Mouse (Mus musculus): ENCODE data around the gene Erf.

The Erf gene

DNA sequence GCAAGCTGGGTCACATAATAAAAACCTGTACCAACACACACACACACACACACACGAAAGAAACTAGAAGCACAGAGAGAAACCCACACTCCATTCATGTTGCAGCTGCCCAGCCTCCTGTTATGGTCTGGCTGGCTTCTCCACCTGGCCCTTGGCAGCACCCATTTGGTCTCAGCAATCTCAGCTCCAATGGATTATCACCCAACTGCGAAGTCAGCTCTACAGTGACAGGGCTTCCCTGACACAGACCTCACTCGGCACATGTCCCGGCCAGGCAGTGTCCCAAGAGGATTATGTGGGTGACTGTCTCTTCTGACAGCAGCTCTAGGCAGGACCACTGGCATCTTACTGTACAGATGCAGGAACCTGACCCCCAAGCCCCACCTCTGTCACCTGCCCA, 40.1 kb downstream of the Erf start:
- peak; percentile 86 for DNase-seq (ENCODE audit: low read depth, low spot score)

DNA sequence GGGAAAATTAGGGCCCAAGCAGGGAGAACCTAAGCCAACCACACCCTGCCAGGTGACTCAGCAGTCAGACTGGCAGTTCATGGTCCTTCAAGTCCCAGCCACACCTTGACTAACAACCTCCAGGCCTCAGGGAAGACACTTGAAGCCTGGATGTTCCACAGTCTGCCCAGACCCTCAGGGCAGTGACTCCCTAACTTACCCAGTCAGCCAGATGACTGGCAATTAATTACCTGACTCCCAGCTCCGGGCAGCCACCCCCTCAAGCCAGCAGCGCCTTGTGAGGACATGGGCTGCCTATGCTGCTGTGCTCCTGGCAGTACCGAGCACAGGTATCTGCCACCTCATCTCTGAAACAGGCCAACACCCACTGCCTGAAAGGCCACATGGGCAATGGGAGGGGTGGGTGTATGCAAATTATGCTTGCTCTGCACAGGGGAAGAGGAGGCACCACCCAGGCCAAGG, 41.4 kb downstream of the Erf start:
- no peak for DNase-seq (ENCODE audit: low read depth, low spot score)

DNA sequence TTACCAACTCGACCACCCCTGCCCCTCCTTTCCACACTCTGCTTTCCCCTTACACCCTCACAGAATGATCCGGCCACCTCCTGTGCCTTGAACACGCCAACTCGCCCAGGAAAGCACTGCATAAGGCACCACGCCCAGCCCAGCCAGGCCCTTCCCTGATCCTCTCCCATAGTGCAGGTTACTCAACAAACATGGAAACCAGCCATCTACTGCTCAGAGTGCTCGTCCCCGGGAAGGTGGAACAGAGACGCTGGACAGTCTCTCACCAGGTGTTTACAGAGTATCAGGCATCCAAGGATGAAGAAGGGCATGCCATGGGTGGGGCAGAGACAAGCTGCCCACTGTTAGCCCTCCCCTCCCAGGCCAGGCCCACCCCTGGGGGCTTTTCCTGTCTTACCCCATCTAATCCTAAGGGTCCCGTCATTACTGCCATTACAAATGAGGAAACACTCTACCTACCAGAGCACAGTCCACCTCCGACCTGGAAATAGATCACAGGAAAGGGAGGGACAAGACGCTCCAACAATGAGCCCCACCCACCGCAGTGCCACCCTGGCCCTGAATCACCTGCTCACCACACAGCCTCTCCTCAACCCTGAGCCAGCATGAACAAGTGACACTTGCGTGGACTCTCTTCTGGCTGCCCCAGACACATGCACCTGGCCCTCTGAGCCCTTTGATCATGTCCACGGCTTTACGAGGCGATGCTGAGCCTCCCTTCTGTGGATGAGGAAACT, 44.3 kb downstream of the Erf start:
- no peak for DNase-seq (ENCODE audit: low read depth, low spot score)

- DNase-seq (ENCODE audit: low read depth, low spot score) = no peak
These were observed 45.0 kb downstream of the Erf start for GRCm38 (mm10) chr7:25205355-25206093.

GRCm38 (mm10) chr7:25203624-25204023, 46.9 kb downstream of the Erf start:
- DNase-seq (ENCODE audit: low read depth, low spot score) = no peak

DNA sequence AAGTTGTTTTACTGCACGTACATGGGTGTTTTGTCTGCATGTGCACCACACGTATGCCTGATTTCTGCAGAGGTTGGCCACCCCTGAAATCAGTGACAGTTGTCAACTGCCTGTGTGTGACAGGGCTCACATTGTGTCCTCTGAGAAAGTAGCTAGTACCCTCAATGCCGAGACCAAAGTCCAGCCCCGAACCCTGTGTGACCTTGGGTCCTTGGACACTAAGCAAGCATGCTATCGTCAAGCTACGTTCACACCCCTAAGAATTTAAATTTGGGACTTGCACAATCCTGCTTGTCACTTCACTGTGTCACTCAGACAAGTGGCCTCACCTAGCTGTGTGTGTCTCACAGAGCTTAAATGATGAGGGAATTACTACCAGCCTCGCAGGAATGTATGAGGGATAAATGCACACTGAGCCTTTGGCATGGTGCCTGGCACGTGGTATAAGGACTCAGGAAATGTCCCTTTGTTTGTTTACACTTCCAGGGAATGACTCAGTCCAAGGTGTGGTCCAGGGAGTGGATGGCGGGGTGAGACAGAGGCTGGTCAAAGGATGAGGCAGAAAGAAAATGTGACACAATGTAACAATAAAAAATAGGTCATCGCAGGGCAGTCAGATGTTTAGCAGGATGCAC, 53.1 kb downstream of the Erf start:
- no peak for DNase-seq (ENCODE audit: low read depth, low spot score)

- DNase-seq (ENCODE audit: low read depth, low spot score) = no peak
These were observed 54.5 kb downstream of the Erf start for GRCm38 (mm10) chr7:25196107-25196506.

- no peak for DNase-seq (ENCODE audit: low read depth, low spot score)
These were observed 55.4 kb downstream of the Erf start for GRCm38 (mm10) chr7:25195148-25195547.

All from skeletal muscle tissue, adult 2 months (tissue).